Mouse (Mus musculus): Measurements from ENCODE around the gene H2al2a. TPM values are rescaled to one million over a fixed set of nuclear protein-coding genes. Genes with fewer than 3 reads are reported as not detected.
"Not testable (repeated sequence)": the region's sequence is repeated elsewhere in the genome, so short reads cannot be mapped to it uniquely, and the experiment has no call there.

The H2al2a gene
- polyA plus RNA-seq, 1 experiment from 2014 or later: not detected

GRCm38 (mm10) chr2:17973246-17973645 is 23.5 kb downstream of the H2al2a start:
- peaks cover 23% of the 10 kb centered on the region; the same call in 1 of the 2 replicates for H3K4me1 ChIP-seq
- no peaks in the 10 kb centered on the region for H3K27me3 ChIP-seq (replicated peaks)
- H3K9me3 ChIP-seq: no peaks in the 10 kb centered on the region
- no peak for ATAC-seq (ENCODE audit: extremely low read depth, insufficient number of reproducible peaks, low FRiP score, low TSS enrichment)
- H3K9ac ChIP-seq: no peak overlapping the region
- no peak overlapping the region for H3K4me3 ChIP-seq
- H3K27ac ChIP-seq (replicated peaks): no peak overlapping the region
- no peaks in the 10 kb centered on the region for H3K36me3 ChIP-seq
- H3K4me2 ChIP-seq: no peak overlapping the region
- WGBS: 66% methylated on average over 5 of the region's 5 CpGs

GRCm38 (mm10) chr2:17972843-17973242 is 23.9 kb downstream of the H2al2a start:
- ATAC-seq (ENCODE audit: extremely low read depth, insufficient number of reproducible peaks, low FRiP score, low TSS enrichment): no peak
- H3K4me2 ChIP-seq: no peak overlapping the region
- no peaks in the 10 kb centered on the region for H3K36me3 ChIP-seq
- 92% methylated on average over 2 of the region's 2 CpGs for WGBS
- no peak overlapping the region for H3K4me3 ChIP-seq
- no peaks in the 10 kb centered on the region for H3K27me3 ChIP-seq (replicated peaks)
- H3K27ac ChIP-seq (replicated peaks): no peak overlapping the region
- no peak overlapping the region for H3K9ac ChIP-seq
- no peaks in the 10 kb centered on the region for H3K9me3 ChIP-seq
- peaks cover 23% of the 10 kb centered on the region; the same call in 1 of the 2 replicates for H3K4me1 ChIP-seq

GRCm38 (mm10) chr2:17971407-17971806 is 25.4 kb downstream of the H2al2a start:
- no peak for ATAC-seq (ENCODE audit: extremely low read depth, insufficient number of reproducible peaks, low FRiP score, low TSS enrichment)
- peaks cover 23% of the 10 kb centered on the region; the same call in 1 of the 2 replicates for H3K4me1 ChIP-seq
- H3K9me3 ChIP-seq: no peaks in the 10 kb centered on the region
- H3K4me2 ChIP-seq: no peak overlapping the region
- no peaks in the 10 kb centered on the region for H3K36me3 ChIP-seq
- H3K27ac ChIP-seq (replicated peaks): no peak overlapping the region
- H3K4me3 ChIP-seq: no peak overlapping the region
- WGBS: 75% methylated on average over 6 of the region's 6 CpGs
- H3K9ac ChIP-seq: no peak overlapping the region
- no peaks in the 10 kb centered on the region for H3K27me3 ChIP-seq (replicated peaks)

- Histone ChIP-seq H3K36me3 (no peaks in the 10 kb centered on the region), H3K9me3 (no peaks in the 10 kb centered on the region), H3K9ac (no peak overlapping the region), H3K4me3 (no peak overlapping the region), H3K4me2 (no peak overlapping the region), H3K27me3 (replicated peaks) (no peaks in the 10 kb centered on the region), H3K4me1 (peaks cover 16% of the 10 kb centered on the region; the same call in 1 of the 2 replicates), H3K27ac (replicated peaks) (no peak overlapping the region)
- 60% methylated on average over 1 of the region's 1 CpGs for WGBS
- ATAC-seq (ENCODE audit: extremely low read depth, insufficient number of reproducible peaks, low FRiP score, low TSS enrichment): no peak
Observed at GRCm38 (mm10) chr2:17970662-17971061, 26.1 kb downstream of the H2al2a start.

- H3K27ac ChIP-seq (replicated peaks): no peak overlapping the region
- ATAC-seq (ENCODE audit: extremely low read depth, insufficient number of reproducible peaks, low FRiP score, low TSS enrichment): no peak
- H3K27me3 ChIP-seq (replicated peaks): no peaks in the 10 kb centered on the region
- no peaks in the 10 kb centered on the region for H3K9me3 ChIP-seq
- H3K4me3 ChIP-seq: no peak overlapping the region
- no peaks in the 10 kb centered on the region for H3K36me3 ChIP-seq
- H3K4me1 ChIP-seq: 0 out of 2 replicates have a peak, but pooled peaks cover 14% of the 10 kb centered on the region
- H3K9ac ChIP-seq: no peak overlapping the region
- H3K4me2 ChIP-seq: no peak overlapping the region
Observed at GRCm38 (mm10) chr2:17970187-17970586, 26.6 kb downstream of the H2al2a start.

GRCm38 (mm10) chr2:17968571-17968970 is 28.2 kb downstream of the H2al2a start:
- WGBS: 80% methylated on average over 2 of the region's 2 CpGs
- Histone ChIP-seq H3K36me3 (no peaks in the 10 kb centered on the region), H3K27me3 (replicated peaks) (no peaks in the 10 kb centered on the region), H3K4me2 (no peak overlapping the region), H3K4me3 (no peak overlapping the region), H3K27ac (replicated peaks) (no peak overlapping the region), H3K4me1 (0 out of 2 replicates have a peak, but pooled peaks cover 8% of the 10 kb centered on the region), H3K9ac (no peak overlapping the region), H3K9me3 (no peaks in the 10 kb centered on the region)
- no peak for ATAC-seq (ENCODE audit: extremely low read depth, insufficient number of reproducible peaks, low FRiP score, low TSS enrichment)

GRCm38 (mm10) chr2:17968037-17968436 is 28.7 kb downstream of the H2al2a start:
- WGBS: 79% methylated on average over 3 of the region's 3 CpGs
- H3K4me3 ChIP-seq; H3K9ac ChIP-seq; H3K9me3 ChIP-seq; H3K27ac ChIP-seq (replicated peaks); ATAC-seq (ENCODE audit: extremely low read depth, insufficient number of reproducible peaks, low FRiP score, low TSS enrichment); H3K36me3 ChIP-seq; H3K4me1 ChIP-seq; H3K4me2 ChIP-seq; H3K27me3 ChIP-seq (replicated peaks): not testable (repeated sequence)

- no peak for ATAC-seq (ENCODE audit: extremely low read depth, insufficient number of reproducible peaks, low FRiP score, low TSS enrichment)
- Histone ChIP-seq H3K4me2 (no peak overlapping the region), H3K36me3 (no peaks in the 10 kb centered on the region), H3K27me3 (replicated peaks) (no peaks in the 10 kb centered on the region), H3K27ac (replicated peaks) (no peak overlapping the region), H3K4me3 (no peak overlapping the region), H3K9ac (no peak overlapping the region), H3K9me3 (peaks cover 11% of the 10 kb centered on the region), H3K4me1 (no peaks in the 10 kb centered on the region)
- 73% methylated on average over 1 of the region's 1 CpGs for WGBS
Observed at GRCm38 (mm10) chr2:17959501-17959900, 37.3 kb downstream of the H2al2a start.

GRCm38 (mm10) chr2:17946875-17947274 is 49.9 kb downstream of the H2al2a start:
- Histone ChIP-seq H3K9ac (no peak overlapping the region), H3K27me3 (replicated peaks) (no peaks in the 10 kb centered on the region), H3K4me2 (no peak overlapping the region), H3K36me3 (no peaks in the 10 kb centered on the region), H3K4me3 (no peak overlapping the region), H3K4me1 (peaks cover 14% of the 10 kb centered on the region), H3K27ac (replicated peaks) (no peak overlapping the region), H3K9me3 (no peaks in the 10 kb centered on the region)
- 52% methylated on average over 3 of the region's 3 CpGs for WGBS
- no peak for ATAC-seq (ENCODE audit: extremely low read depth, insufficient number of reproducible peaks, low FRiP score, low TSS enrichment)

Other genes starting within 250 kb of the H2al2a start
- gene A930004D18Rik, start 40.8 kb upstream of the H2al2a start, polyA plus RNA-seq (2015; fragmentation: Nextera tagmentation; extraction: Ambion mirVana): 11.3 and 12.0 TPM in 2 replicates
- gene Skida1, start 52.1 kb upstream of the H2al2a start, polyA plus RNA-seq (2015; fragmentation: Nextera tagmentation; extraction: Ambion mirVana): 5.5 and 6.6 TPM in 2 replicates
- gene Mllt10, start 58.3 kb upstream of the H2al2a start, polyA plus RNA-seq (2015; fragmentation: Nextera tagmentation; extraction: Ambion mirVana): 32.5 and 42.5 TPM in 2 replicates

All from heart, embryonic 13.5 days (tissue).